Mouse (Mus musculus) midbrain, postnatal 0 days (tissue): ENCODE data around the gene Prss46. TPM values are rescaled to one million over a fixed set of nuclear protein-coding genes. Genes with fewer than 3 reads are reported as not detected.
A peak's percentile ranks its signal among the peaks of the same experiment; 100 is the strongest.

Experiments used
- ATAC-seq: fragments of 200-750 bp; cut with Nextera tagmentation; 2 replicates; pipeline ENCODE4 v1.8.0; 2017; ENCODE audit warnings: moderate number of reproducible peaks, mild to moderate bottlenecking, moderate TSS enrichment, moderate library complexity; ENCODE audit not compliant: low FRiP score
- DNase-seq: peaks from one replicate; pipeline ENCODE4 v3.0.0-alpha.2; 2015; ENCODE audit warnings: low spot score
- H3K27ac ChIP-seq: fragments of 300-500 bp; sonication (generic); 2 replicates; pipeline ENCODE4 v1.5.1; 2014; ENCODE audit warnings: low read depth, mild to moderate bottlenecking, low read length, mixed read lengths
- H3K27me3 ChIP-seq: fragments of 300-500 bp; sonication (generic); 2 replicates; pipeline ENCODE4 v1.6.1; 2014; ENCODE audit warnings: low read length, control low read depth, mixed read lengths; ENCODE audit not compliant: insufficient read depth
- H3K36me3 ChIP-seq: fragments of 300-500 bp; sonication (generic); 2 replicates; pipeline ENCODE4 v1.6.1; 2014; ENCODE audit warnings: low read length, control low read depth, mixed read lengths; ENCODE audit not compliant: insufficient read depth
- H3K4me1 ChIP-seq: fragments of 300-500 bp; sonication (generic); 2 replicates; pipeline ENCODE4 v1.6.1; 2014; ENCODE audit warnings: mild to moderate bottlenecking, control low read depth, antibody characterized with exemption, low read length, mixed read lengths; ENCODE audit not compliant: insufficient read depth
- H3K4me2 ChIP-seq: fragments of 300-500 bp; sonication (generic); 2 replicates; pipeline ENCODE4 v1.6.1; 2014; ENCODE audit warnings: low read depth, mild to moderate bottlenecking, low read length, mixed read lengths; ENCODE audit not compliant: poor library complexity, severe bottlenecking
- H3K4me3 ChIP-seq: fragments of 300-500 bp; sonication (generic); 2 replicates; pipeline ENCODE4 v1.5.1; 2014; ENCODE audit warnings: low read depth, mild to moderate bottlenecking, low read length, moderate library complexity
- H3K9ac ChIP-seq: fragments of 300-500 bp; sonication (generic); replicated peaks from 2 replicates; pipeline ENCODE4 v1.6.1; 2014; ENCODE audit warnings: mild to moderate bottlenecking, low read length, moderate library complexity, mixed read lengths; ENCODE audit not compliant: poor library complexity, severe bottlenecking
- H3K9me3 ChIP-seq: fragments of 300-500 bp; sonication (generic); 2 replicates; pipeline ENCODE4 v1.6.1; 2016; ENCODE audit warnings: low read length, control low read depth
- CTCF ChIP-seq: IDR thresholded peaks from 2 replicates; pipeline ENCODE4 v1.5.1; 2016; ENCODE audit warnings: antibody characterized with exemption, mild to moderate bottlenecking
- WGBS: fragments of 180-500 bp; shearing (Covaris S2); extraction: QIAGEN DNeasy Blood & Tissue Kit; methylation state at CpG from one replicate; pipeline ENCODE4 v1.1.7; 2014; 5-methylcytosine and 5-hydroxymethylcytosine counted together
- polyA plus RNA-seq: library from polyadenylated mRNA; unstranded; fragments of >200 nt; fragmentation: Nextera tagmentation; extraction: Ambion mirVana; gene quantifications from 2 replicates; pipeline ENCODE4 v1.2.1, GENCODE M21; 2015
- total RNA-seq: library from RNA; depleted of rRNA; stranded (reverse); fragments of >200 nt; gene quantifications from 2 replicates; pipeline ENCODE4 v1.2.3, GENCODE M21; 2014

Prss46 gene
- total and polyA plus RNA-seq, 2 experiments from 2014 or later = 0.12 TPM; not detected in 1

- 95% methylated on average over 14 of the region's 14 CpGs for WGBS
- no peak for DNase-seq
- H3K4me1 ChIP-seq = no peaks in the 10 kb centered on the region
Observed at GRCm38 (mm10) chr9:110888935-110889334, 44.6 kb downstream of the Prss46 start.

GRCm38 (mm10) chr9:110890026-110890783 lies 45.9 kb downstream of the Prss46 start:
- WGBS = 25% methylated on average over 21 of the region's 21 CpGs
- ATAC-seq = no peak

More at GRCm38 (mm10) chr9:110888935-110889334, 44.6 kb downstream of the Prss46 start:
- Histone ChIP-seq H3K9ac (no peak overlapping the region), H3K36me3 (no peaks in the 10 kb centered on the region; the same call in 1 of the 2 replicates), H3K9me3 (no peaks in the 10 kb centered on the region), H3K27me3 (no peaks in the 10 kb centered on the region), H3K27ac (no peak overlapping the region), H3K4me3 (no peak overlapping the region), H3K4me2 (no peak overlapping the region)
- no peak for TF ChIP-seq CTCF
- ATAC-seq = no peak

GRCm38 (mm10) chr9:110891077-110891828 lies 46.9 kb downstream of the Prss46 start:
- Histone ChIP-seq H3K9me3 (no peaks in the 10 kb centered on the region), H3K27me3 (no peaks in the 10 kb centered on the region), H3K4me1 (no peaks in the 10 kb centered on the region), H3K4me3 (no peak overlapping the region), H3K27ac (no peak overlapping the region), H3K4me2 (no peak overlapping the region), H3K36me3 (no peaks in the 10 kb centered on the region; the same call in 1 of the 2 replicates), H3K9ac (no peak overlapping the region)
- TF ChIP-seq CTCF = no peak
- DNase-seq (no peak), ATAC-seq (no peak)
- 76% methylated on average over 12 of the region's 12 CpGs for WGBS

More at GRCm38 (mm10) chr9:110890026-110890783, 45.9 kb downstream of the Prss46 start:
- no peak overlapping the region for H3K4me3 ChIP-seq
- no peak overlapping the region for H3K9ac ChIP-seq
- DNase-seq = no peak
- no peaks in the 10 kb centered on the region; the same call in 1 of the 2 replicates for H3K36me3 ChIP-seq
- peak; percentile 43 for TF ChIP-seq CTCF
- no peaks in the 10 kb centered on the region for H3K9me3 ChIP-seq
- no peaks in the 10 kb centered on the region for H3K4me1 ChIP-seq
- no peaks in the 10 kb centered on the region for H3K27me3 ChIP-seq
- H3K4me2 ChIP-seq = no peak overlapping the region
- no peak overlapping the region for H3K27ac ChIP-seq

- H3K4me2 ChIP-seq = no peak overlapping the region
- no peaks in the 10 kb centered on the region for H3K9me3 ChIP-seq
- H3K9ac ChIP-seq = no peak overlapping the region
- ATAC-seq = no peak
- H3K4me1 ChIP-seq = no peaks in the 10 kb centered on the region
- no peaks in the 10 kb centered on the region for H3K27me3 ChIP-seq
- H3K4me3 ChIP-seq = no peak overlapping the region
- TF ChIP-seq CTCF = no peak
- no peak for DNase-seq
- 85% methylated on average over 3 of the region's 3 CpGs for WGBS
- no peaks in the 10 kb centered on the region; the same call in 1 of the 2 replicates for H3K36me3 ChIP-seq
- H3K27ac ChIP-seq = no peak overlapping the region
Observed at GRCm38 (mm10) chr9:110892552-110892951, 48.2 kb downstream of the Prss46 start.

- no peak for ATAC-seq
- no peak overlapping the region for H3K4me3 ChIP-seq
- no peak overlapping the region for H3K27ac ChIP-seq
- no peaks in the 10 kb centered on the region for H3K27me3 ChIP-seq
- TF ChIP-seq CTCF = no peak
- DNase-seq = no peak
- H3K36me3 ChIP-seq = no peaks in the 10 kb centered on the region; the same call in 1 of the 2 replicates
- H3K4me2 ChIP-seq = no peak overlapping the region
- WGBS = 61% methylated on average over 10 of the region's 10 CpGs
- H3K4me1 ChIP-seq = no peaks in the 10 kb centered on the region
- no peaks in the 10 kb centered on the region for H3K9me3 ChIP-seq
- no peak overlapping the region for H3K9ac ChIP-seq
Observed at GRCm38 (mm10) chr9:110893429-110893828, 49.1 kb downstream of the Prss46 start.

GRCm38 (mm10) chr9:110895507-110895906 lies 51.2 kb downstream of the Prss46 start:
- Histone ChIP-seq H3K27me3 (no peaks in the 10 kb centered on the region), H3K4me2 (no peak overlapping the region), H3K27ac (no peak overlapping the region), H3K4me3 (no peak overlapping the region), H3K4me1 (no peaks in the 10 kb centered on the region), H3K9ac (no peak overlapping the region), H3K9me3 (no peaks in the 10 kb centered on the region), H3K36me3 (no peaks in the 10 kb centered on the region)
- DNase-seq (no peak), ATAC-seq (no peak)
- TF ChIP-seq CTCF = no peak
- WGBS = 56% methylated on average over 5 of the region's 5 CpGs
